Mouse (Mus musculus): ENCODE data around the gene Dgkd. TPM values are rescaled to one million over a fixed set of nuclear protein-coding genes. Genes with fewer than 3 reads are reported as not detected.

Dgkd gene
- total and polyA plus RNA-seq, 3 experiments, result 29.5 to 135 (median 39.5) TPM

DNA sequence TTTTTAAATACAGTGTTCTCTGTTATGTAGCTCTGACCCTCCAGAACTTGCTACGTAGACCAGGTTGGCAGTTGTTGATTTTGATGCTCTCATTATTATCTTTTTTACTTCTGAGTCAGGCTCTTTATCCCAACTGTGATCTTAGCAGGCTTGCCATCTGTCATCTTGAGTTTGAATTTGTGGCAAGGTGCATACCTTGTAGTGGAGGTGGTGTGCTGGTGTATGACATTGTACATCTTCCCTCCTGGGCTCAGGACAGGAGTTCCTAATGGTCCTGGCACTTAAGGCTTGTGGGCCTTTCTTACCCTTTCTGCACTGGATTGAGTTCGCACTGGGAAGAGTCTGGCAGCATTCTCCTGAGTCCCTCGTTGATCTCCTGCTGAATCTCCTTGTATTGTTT lies 10.5 kb downstream of the Dgkd start:
- H3K9me3 ChIP-seq (replicated peaks; ENCODE audit: insufficient read depth, low read length), result no peaks in the 10 kb centered on the region
- H3K36me3 ChIP-seq (ENCODE audit: control insufficient read depth in 1 of 2, insufficient read depth in 2 of 2, low read length in 2 of 2), result peaks cover 0 to 3% of the 10 kb centered on the region in 2 experiments; a peak in 1 of 4 replicates
- no peak for DNase-seq (ENCODE audit: low read depth, low spot score)
- peaks cover 7 to 16% of the 10 kb centered on the region in 2 experiments; a peak in 3 of 4 replicates for H3K4me1 ChIP-seq (ENCODE audit: control insufficient read depth in 1 of 2, insufficient read depth in 2 of 2, low read length in 2 of 2)
- H3K27me3 ChIP-seq (ENCODE audit: control insufficient read depth in 1 of 2, insufficient read depth in 2 of 2, low read length in 2 of 2), result no peaks in the 10 kb centered on the region
- H3K9ac ChIP-seq (ENCODE audit: control insufficient read depth, low read depth, low read length, poor library complexity, severe bottlenecking), result no peak overlapping the region
- no peak overlapping the region for H3K4me3 ChIP-seq (ENCODE audit: control insufficient read depth in 1 of 2, insufficient read depth in 1 of 2, low read depth in 2 of 2, low read length in 2 of 2)
- peaks cover 60% of the 10 kb centered on the region for H3K79me2 ChIP-seq (ENCODE audit: control insufficient read depth, insufficient read depth, low read length, poor library complexity)
- TF ChIP-seq TAL1 (IDR thresholded peaks at IDR 0.05; ENCODE audit: low read length) (no peak), GATA1 (IDR thresholded peaks at IDR 0.05; ENCODE audit: low read depth, low read length) (no peak), MAX (IDR thresholded peaks at IDR 0.05; ENCODE audit: low read length) (no peak)
- H3K27ac ChIP-seq (ENCODE audit: control insufficient read depth, low read depth, low read length), result no peak overlapping the region

- Histone ChIP-seq H3K79me2 (ENCODE audit: control insufficient read depth, insufficient read depth, low read length, poor library complexity) (peaks cover 58% of the 10 kb centered on the region), H3K27me3 (ENCODE audit: control insufficient read depth in 1 of 2, insufficient read depth in 2 of 2, low read length in 2 of 2) (no peaks in the 10 kb centered on the region), H3K4me3 (ENCODE audit: control insufficient read depth in 1 of 2, insufficient read depth in 1 of 2, low read depth in 2 of 2, low read length in 2 of 2) (no peak overlapping the region), H3K9me3 (replicated peaks; ENCODE audit: insufficient read depth, low read length) (no peaks in the 10 kb centered on the region), H3K4me1 (ENCODE audit: control insufficient read depth in 1 of 2, insufficient read depth in 2 of 2, low read length in 2 of 2) (peaks cover 7 to 16% of the 10 kb centered on the region in 2 experiments; a peak in 3 of 4 replicates), H3K27ac (ENCODE audit: control insufficient read depth, low read depth, low read length) (no peak overlapping the region), H3K36me3 (ENCODE audit: control insufficient read depth in 1 of 2, insufficient read depth in 2 of 2, low read length in 2 of 2) (peaks cover 0 to 3% of the 10 kb centered on the region in 2 experiments; a peak in 1 of 4 replicates), H3K9ac (ENCODE audit: control insufficient read depth, low read depth, low read length, poor library complexity, severe bottlenecking) (no peak overlapping the region)
- TF ChIP-seq USF1 (IDR thresholded peaks at IDR 0.05; ENCODE audit: low read depth, low read length) (no peak), MAFK (IDR thresholded peaks at IDR 0.05; ENCODE audit: borderline replicate concordance, low read depth, low read length) (no peak)
- DNase-seq (ENCODE audit: low read depth, low spot score), result no peak
These were observed 11.8 kb downstream of the Dgkd start for GRCm38 (mm10) chr1:87864889-87865288.

- Histone ChIP-seq H3K4me1 (ENCODE audit: control insufficient read depth in 1 of 2, insufficient read depth in 2 of 2, low read length in 2 of 2) (peaks cover 4 to 16% of the 10 kb centered on the region in 2 experiments; a peak in 3 of 4 replicates), H3K79me2 (ENCODE audit: control insufficient read depth, insufficient read depth, low read length, poor library complexity) (peaks cover 58% of the 10 kb centered on the region), H3K9ac (ENCODE audit: control insufficient read depth, low read depth, low read length, poor library complexity, severe bottlenecking) (no peak overlapping the region), H3K27ac (ENCODE audit: control insufficient read depth, low read depth, low read length) (no peak overlapping the region), H3K4me3 (ENCODE audit: control insufficient read depth in 1 of 2, insufficient read depth in 1 of 2, low read depth in 2 of 2, low read length in 2 of 2) (no peak overlapping the region), H3K9me3 (replicated peaks; ENCODE audit: insufficient read depth, low read length) (no peaks in the 10 kb centered on the region), H3K36me3 (ENCODE audit: control insufficient read depth in 1 of 2, insufficient read depth in 2 of 2, low read length in 2 of 2) (peaks cover 0 to 5% of the 10 kb centered on the region in 2 experiments; a peak in 2 of 4 replicates), H3K27me3 (ENCODE audit: control insufficient read depth in 1 of 2, insufficient read depth in 2 of 2, low read length in 2 of 2) (no peaks in the 10 kb centered on the region)
- 0 out of 2 replicates have a peak, but pooled peaks have one; percentile 42 for TF ChIP-seq MEF2A (IDR thresholded peaks at IDR 0.05; ENCODE audit: extremely low read depth, insufficient replicate concordance, low read depth, low read length, poor library complexity, severe bottlenecking)
- no peak for TF ChIP-seq MYC (IDR thresholded peaks at IDR 0.05; ENCODE audit: low read depth, low read length)
- DNase-seq (ENCODE audit: low read depth, low spot score), result no peak
These were observed 13.6 kb downstream of the Dgkd start for GRCm38 (mm10) chr1:87866672-87867071.

DNA sequence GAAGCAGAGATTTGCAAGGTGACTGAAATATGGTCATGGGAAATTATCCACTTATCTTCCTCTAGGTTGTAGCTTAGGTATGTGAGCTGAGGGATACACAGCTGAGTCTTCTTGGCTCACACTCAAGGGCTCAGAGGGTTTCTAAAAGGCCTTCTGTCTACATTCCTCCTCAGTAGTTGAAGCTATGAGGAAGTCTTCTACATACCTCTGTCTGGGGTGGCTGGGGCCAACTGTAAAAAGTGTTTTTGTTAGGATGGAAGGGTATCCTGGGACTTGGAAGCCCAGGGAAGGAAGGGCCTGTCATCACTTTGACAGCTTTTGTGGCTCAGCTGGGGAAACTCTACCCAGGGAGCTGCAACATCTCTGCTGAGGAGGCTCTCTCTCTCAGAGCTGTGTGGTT lies 18.5 kb downstream of the Dgkd start:
- no peak for DNase-seq (ENCODE audit: low read depth, low spot score)
- TF ChIP-seq SIN3A (IDR thresholded peaks at IDR 0.05; ENCODE audit: low read length), result no peak
- TF ChIP-seq MAFK (IDR thresholded peaks at IDR 0.05; ENCODE audit: borderline replicate concordance, low read depth, low read length), result no peak
- no peak for TF ChIP-seq BHLHE40 (IDR thresholded peaks at IDR 0.05; ENCODE audit: borderline replicate concordance, low read depth, low read length)
- H3K79me2 ChIP-seq (ENCODE audit: control insufficient read depth, insufficient read depth, low read length, poor library complexity), result peaks cover 39% of the 10 kb centered on the region
- H3K27ac ChIP-seq (ENCODE audit: control insufficient read depth, low read depth, low read length), result no peak overlapping the region
- H3K27me3 ChIP-seq (ENCODE audit: control insufficient read depth in 1 of 2, insufficient read depth in 2 of 2, low read length in 2 of 2), result no peaks in the 10 kb centered on the region
- no peaks in the 10 kb centered on the region for H3K9me3 ChIP-seq (replicated peaks; ENCODE audit: insufficient read depth, low read length)
- H3K4me3 ChIP-seq (ENCODE audit: control insufficient read depth in 1 of 2, insufficient read depth in 1 of 2, low read depth in 2 of 2, low read length in 2 of 2), result no peak overlapping the region
- H3K36me3 ChIP-seq (ENCODE audit: control insufficient read depth in 1 of 2, insufficient read depth in 2 of 2, low read length in 2 of 2), result peaks cover 0 to 17% of the 10 kb centered on the region in 2 experiments; a peak in 3 of 4 replicates
- no peak overlapping the region for H3K9ac ChIP-seq (ENCODE audit: control insufficient read depth, low read depth, low read length, poor library complexity, severe bottlenecking)
- peaks cover 4 to 11% of the 10 kb centered on the region in 2 experiments; a peak in 2 of 4 replicates for H3K4me1 ChIP-seq (ENCODE audit: control insufficient read depth in 1 of 2, insufficient read depth in 2 of 2, low read length in 2 of 2)

All from MEL (cell line).